Mouse (Mus musculus) limb, embryonic 15.5 days (tissue): ENCODE results near the gene Gosr2. TPM values are rescaled to one million over a fixed set of nuclear protein-coding genes. Genes with fewer than 3 reads are reported as not detected.
"Not testable (repeated sequence)": the region's sequence is repeated elsewhere in the genome, so short reads cannot be mapped to it uniquely, and the experiment has no call there.

ENCODE experiments used
- ATAC-seq: fragments of 200-750 bp; cut with Nextera tagmentation; 2 replicates; pipeline ENCODE4 v1.8.0; 2017; ENCODE audit warnings: low read depth, moderate TSS enrichment; ENCODE audit not compliant: insufficient number of reproducible peaks, low FRiP score, low TSS enrichment
- H3K27ac ChIP-seq: fragments of 300-500 bp; sonication (generic); 2 replicates; pipeline ENCODE4 v1.5.1; 2015; ENCODE audit warnings: moderate library complexity, mild to moderate bottlenecking, inconsistent platforms
- H3K27me3 ChIP-seq: fragments of 300-500 bp; sonication (generic); 2 replicates; pipeline ENCODE4 v1.6.1; 2015; ENCODE audit warnings: inconsistent platforms
- H3K36me3 ChIP-seq: fragments of 300-500 bp; sonication (generic); 2 replicates; pipeline ENCODE4 v1.6.1; 2015; ENCODE audit warnings: inconsistent platforms
- H3K4me1 ChIP-seq: fragments of 300-500 bp; sonication (generic); 2 replicates; pipeline ENCODE4 v1.6.1; 2015; ENCODE audit warnings: inconsistent platforms
- H3K4me2 ChIP-seq: fragments of 300-500 bp; sonication (generic); 2 replicates; pipeline ENCODE4 v1.6.1; 2015; ENCODE audit warnings: mild to moderate bottlenecking, inconsistent platforms
- H3K4me3 ChIP-seq: fragments of 300-500 bp; sonication (generic); 2 replicates; pipeline ENCODE4 v1.5.1; 2015; ENCODE audit warnings: mild to moderate bottlenecking, inconsistent platforms
- H3K9ac ChIP-seq: fragments of 300-500 bp; sonication (generic); 2 replicates; pipeline ENCODE4 v1.6.1; 2015; ENCODE audit warnings: inconsistent platforms
- H3K9me3 ChIP-seq: fragments of 300-500 bp; sonication (generic); 2 replicates; pipeline ENCODE4 v1.6.1; 2016; ENCODE audit warnings: inconsistent platforms
- WGBS: fragments of 180-500 bp; shearing (Covaris S2); methylation state at CpG from one replicate; pipeline ENCODE4 v1.1.7; 2015; 5-methylcytosine and 5-hydroxymethylcytosine counted together
- polyA plus RNA-seq: library from polyadenylated mRNA; unstranded; fragments of >200 nt; fragmentation: Nextera tagmentation; extraction: Ambion mirVana; gene quantifications from 2 replicates; pipeline ENCODE4 v1.2.1, GENCODE M21; 2015

Gene Gosr2
- polyA plus RNA-seq, 1 experiment from 2014 or later, result 101 TPM

DNA sequence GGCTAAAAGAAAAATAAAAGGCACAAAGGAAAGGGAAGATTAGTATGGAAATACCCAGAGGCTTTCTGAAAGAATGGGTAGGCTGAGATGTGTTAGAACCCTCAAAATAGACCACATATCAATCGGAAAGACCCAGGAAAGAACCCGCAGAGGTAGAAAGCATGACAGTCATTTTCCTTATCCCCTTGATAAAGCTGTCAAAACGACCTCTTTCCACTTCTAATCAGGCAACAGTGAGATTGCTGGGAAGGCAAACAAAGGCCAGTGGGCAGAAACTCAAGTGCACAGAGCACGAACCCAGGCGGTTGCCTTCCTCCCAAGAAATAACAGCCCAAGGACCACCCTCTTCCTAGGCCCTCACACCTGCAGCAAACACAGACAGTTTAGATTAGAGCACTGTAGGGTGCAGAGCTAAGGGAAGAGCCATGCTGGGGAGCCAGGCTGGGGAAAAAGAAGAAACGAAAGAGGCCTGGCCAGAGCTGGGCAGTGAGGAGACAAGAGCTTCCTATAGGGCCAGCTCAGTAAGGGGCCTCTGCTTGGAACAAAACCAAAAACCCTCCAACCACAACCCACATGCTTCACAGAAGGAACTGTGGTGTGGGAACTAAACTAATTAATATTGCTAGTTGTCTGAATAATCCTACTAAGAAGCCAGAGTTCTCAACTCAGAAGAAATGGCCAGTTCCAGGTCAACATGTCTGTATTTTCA is 9.3 kb downstream of the Gosr2 start:
- no peaks in the 10 kb centered on the region for H3K27me3 ChIP-seq
- H3K4me1 ChIP-seq, result no peaks in the 10 kb centered on the region
- ATAC-seq, result no peak
- peaks cover 59% of the 10 kb centered on the region for H3K36me3 ChIP-seq
- H3K9me3 ChIP-seq, result no peaks in the 10 kb centered on the region
- WGBS, result 67% methylated on average over 6 of the region's 6 CpGs
- no peak overlapping the region for H3K4me3 ChIP-seq
- H3K9ac ChIP-seq, result no peak overlapping the region
- no peak overlapping the region for H3K27ac ChIP-seq
- no peak overlapping the region for H3K4me2 ChIP-seq

DNA sequence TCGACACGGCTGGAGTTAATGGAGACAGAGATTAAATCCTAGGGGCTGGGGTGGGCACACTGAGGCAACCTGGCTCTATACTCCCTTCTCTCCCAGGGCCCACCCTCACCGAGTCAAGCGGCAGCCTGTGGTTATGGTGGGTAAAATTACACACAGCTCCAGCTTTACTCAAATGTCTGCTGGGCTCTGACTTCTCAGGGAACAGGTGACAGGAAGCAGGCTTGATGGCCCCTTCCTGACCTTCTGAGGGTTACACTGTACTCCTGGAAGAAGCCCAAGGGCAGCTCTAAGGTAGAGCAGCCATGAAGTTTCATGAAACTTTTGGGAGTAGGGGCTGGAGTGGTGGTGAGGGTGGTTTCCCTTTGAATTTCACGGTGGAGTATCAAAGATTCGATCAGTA is 11.0 kb downstream of the Gosr2 start:
- WGBS, result 75% methylated on average over 6 of the region's 6 CpGs
- H3K4me3 ChIP-seq, result no peak overlapping the region

DNA sequence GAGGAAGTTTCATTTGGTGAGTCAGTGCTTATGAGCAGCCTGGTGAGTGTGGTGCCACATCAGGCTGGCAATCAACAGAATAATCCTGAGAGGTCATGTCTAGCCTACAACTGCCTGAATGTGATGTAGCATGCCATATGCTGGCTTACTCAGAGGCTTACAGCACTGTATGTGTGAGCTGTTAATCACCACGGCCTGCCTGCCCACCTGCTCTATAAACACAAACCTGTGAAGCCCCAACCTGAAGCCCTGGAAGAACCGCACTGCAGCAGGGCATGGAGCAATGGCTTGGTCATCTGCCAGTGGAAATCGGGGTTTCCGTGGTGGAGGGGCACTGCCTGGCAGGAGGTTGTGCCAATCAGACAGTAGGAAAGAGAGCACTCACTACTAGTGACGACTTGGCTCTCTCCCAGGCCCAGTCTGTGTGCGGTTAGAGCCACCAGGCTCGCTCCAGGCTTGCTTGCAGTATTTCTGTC is 12.4 kb downstream of the Gosr2 start:
- H3K4me3 ChIP-seq, result no peak overlapping the region
- no peak overlapping the region for H3K27ac ChIP-seq
- no peak overlapping the region for H3K4me2 ChIP-seq
- no peak overlapping the region for H3K9ac ChIP-seq
- H3K9me3 ChIP-seq, result no peaks in the 10 kb centered on the region
- 85% methylated on average over 7 of the region's 7 CpGs for WGBS
- H3K36me3 ChIP-seq, result peaks cover 89% of the 10 kb centered on the region
- H3K27me3 ChIP-seq, result no peaks in the 10 kb centered on the region
- peak; percentile 35; the same call in 1 of the 2 replicates for ATAC-seq
- no peaks in the 10 kb centered on the region for H3K4me1 ChIP-seq

More for the DNA sequence above, 11.0 kb downstream of the Gosr2 start:
- Histone ChIP-seq H3K4me2 (no peak overlapping the region), H3K36me3 (peaks cover 76% of the 10 kb centered on the region), H3K4me1 (no peaks in the 10 kb centered on the region), H3K27me3 (no peaks in the 10 kb centered on the region), H3K9ac (no peak overlapping the region), H3K9me3 (no peaks in the 10 kb centered on the region), H3K27ac (no peak overlapping the region)
- ATAC-seq, result no peak

DNA sequence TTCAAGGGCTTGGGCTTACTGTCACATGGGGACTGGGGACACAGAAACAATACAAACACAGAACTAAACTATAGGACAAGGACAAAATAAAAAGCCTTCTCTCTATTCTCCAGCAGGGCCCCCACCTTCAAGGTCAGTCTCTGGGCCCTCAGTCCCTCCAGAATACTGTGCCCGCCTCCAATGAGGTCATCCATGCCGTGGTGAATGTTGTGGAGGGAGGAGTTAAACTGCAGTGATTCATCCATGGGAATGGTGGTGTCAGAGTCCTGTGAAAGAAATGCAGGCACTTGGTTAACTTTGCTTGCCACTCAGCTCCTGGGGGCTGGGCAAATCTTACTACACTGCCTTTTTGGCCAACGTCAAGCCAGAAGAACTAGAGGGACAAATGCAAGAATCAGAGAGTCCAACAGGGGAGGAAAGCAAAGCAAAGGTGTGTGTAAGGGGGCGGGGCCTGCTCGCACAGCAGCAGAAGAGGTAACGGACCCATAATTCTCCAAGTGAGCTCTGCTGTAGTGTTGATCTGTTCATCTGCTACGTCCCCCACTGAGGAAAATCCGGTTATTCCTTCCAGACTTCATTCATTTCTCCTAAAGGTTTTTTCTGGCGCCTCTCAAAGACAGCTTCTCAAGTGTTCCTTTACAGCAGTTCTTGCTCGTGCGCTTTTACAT is 13.9 kb downstream of the Gosr2 start:
- Histone ChIP-seq H3K36me3 (peaks cover 91% of the 10 kb centered on the region), H3K4me3 (no peak overlapping the region), H3K4me1 (no peaks in the 10 kb centered on the region), H3K9ac (no peak overlapping the region), H3K27me3 (no peaks in the 10 kb centered on the region), H3K9me3 (no peaks in the 10 kb centered on the region), H3K4me2 (no peak overlapping the region), H3K27ac (no peak overlapping the region)
- WGBS, result 87% methylated on average over 11 of the region's 11 CpGs
- no peak for ATAC-seq

DNA sequence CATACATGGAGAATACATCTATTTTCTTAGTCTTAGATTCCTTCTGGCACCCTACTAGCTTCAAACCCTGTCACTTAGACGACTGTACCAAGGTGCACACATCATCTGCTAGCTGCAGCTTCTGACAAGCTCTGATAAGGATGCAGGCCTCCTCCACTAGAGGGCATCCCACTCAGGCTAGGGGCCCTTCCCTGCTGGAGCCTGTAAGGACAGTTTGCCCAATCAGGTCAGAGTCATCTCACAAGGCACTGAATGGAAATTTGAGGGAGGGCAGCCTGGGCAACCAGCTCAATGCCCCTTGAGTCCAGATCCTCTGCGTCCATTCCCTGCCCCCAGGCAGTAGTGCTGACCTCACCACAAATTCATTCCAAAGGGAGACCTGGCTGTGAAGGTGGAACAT is 20.7 kb downstream of the Gosr2 start:
- peaks cover 61% of the 10 kb centered on the region for H3K36me3 ChIP-seq

DNA sequence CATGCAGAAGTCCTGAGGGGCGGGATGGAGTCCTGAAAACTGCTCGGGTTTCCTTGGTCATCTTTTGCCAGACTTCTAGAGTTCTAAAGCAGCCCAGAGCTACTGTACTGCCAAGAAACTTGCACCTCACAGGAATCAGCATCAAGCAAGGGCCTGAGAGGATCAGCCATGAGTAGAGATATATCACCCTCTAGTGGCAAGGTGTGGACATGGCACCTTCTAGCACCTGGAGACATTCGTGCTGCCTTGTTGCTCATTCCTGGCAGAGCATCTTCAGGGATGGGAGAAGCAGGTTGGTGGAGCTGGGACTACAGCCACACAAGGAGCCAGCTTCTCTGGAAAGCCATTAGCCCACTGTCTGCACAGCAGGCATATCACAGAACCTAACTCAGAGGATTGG is 22.1 kb downstream of the Gosr2 start:
- Histone ChIP-seq H3K4me3 (no peak overlapping the region), H3K36me3 (peaks cover 46% of the 10 kb centered on the region), H3K4me2 (no peak overlapping the region)

More for the DNA sequence above, 20.7 kb downstream of the Gosr2 start:
- not testable (repeated sequence) for H3K27ac ChIP-seq, H3K4me1 ChIP-seq, H3K9me3 ChIP-seq, H3K27me3 ChIP-seq, H3K4me3 ChIP-seq, H3K9ac ChIP-seq, H3K4me2 ChIP-seq, ATAC-seq
- 41% methylated on average over 2 of the region's 2 CpGs for WGBS

DNA sequence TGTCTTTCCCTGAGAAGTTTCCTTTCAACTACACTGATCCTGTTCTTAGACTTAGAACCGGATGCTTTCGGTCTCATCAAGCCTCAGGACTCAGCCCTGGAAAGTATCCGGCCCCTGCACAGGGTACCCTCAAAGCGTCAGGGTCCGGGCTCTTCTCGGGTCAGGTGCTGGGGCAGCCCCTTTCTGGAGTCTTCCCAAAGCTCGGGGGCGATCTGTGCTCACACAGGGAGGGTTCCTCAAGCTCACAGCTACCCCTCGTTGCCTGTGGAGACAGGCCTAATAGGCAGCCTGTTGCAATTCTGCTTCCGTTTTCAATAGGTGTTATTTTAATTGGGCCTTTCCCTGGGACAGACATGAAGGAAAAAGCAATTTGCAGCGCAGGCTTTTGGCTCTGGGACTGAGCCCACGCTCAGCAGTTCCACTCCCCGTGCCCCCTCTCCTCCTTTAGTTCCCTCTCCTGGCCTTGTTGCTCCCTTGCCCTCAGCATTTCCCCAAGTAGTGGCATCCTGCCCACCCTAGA is 30.7 kb downstream of the Gosr2 start:
- no peaks in the 10 kb centered on the region for H3K9me3 ChIP-seq
- H3K4me2 ChIP-seq, result no peak overlapping the region
- no peak for ATAC-seq
- no peaks in the 10 kb centered on the region for H3K27me3 ChIP-seq
- H3K36me3 ChIP-seq, result no peaks in the 10 kb centered on the region
- peaks cover 17% of the 10 kb centered on the region; the same call in 1 of the 2 replicates for H3K4me1 ChIP-seq
- H3K27ac ChIP-seq, result no peak overlapping the region
- WGBS, result 38% methylated on average over 13 of the region's 13 CpGs
- no peak overlapping the region for H3K9ac ChIP-seq
- no peak overlapping the region for H3K4me3 ChIP-seq

More for the DNA sequence above, 22.1 kb downstream of the Gosr2 start:
- H3K9me3 ChIP-seq, result no peaks in the 10 kb centered on the region
- no peak overlapping the region for H3K9ac ChIP-seq
- no peaks in the 10 kb centered on the region for H3K4me1 ChIP-seq
- WGBS, result 42% methylated on average over 3 of the region's 3 CpGs
- no peaks in the 10 kb centered on the region for H3K27me3 ChIP-seq
- H3K27ac ChIP-seq, result no peak overlapping the region
- ATAC-seq, result no peak

DNA sequence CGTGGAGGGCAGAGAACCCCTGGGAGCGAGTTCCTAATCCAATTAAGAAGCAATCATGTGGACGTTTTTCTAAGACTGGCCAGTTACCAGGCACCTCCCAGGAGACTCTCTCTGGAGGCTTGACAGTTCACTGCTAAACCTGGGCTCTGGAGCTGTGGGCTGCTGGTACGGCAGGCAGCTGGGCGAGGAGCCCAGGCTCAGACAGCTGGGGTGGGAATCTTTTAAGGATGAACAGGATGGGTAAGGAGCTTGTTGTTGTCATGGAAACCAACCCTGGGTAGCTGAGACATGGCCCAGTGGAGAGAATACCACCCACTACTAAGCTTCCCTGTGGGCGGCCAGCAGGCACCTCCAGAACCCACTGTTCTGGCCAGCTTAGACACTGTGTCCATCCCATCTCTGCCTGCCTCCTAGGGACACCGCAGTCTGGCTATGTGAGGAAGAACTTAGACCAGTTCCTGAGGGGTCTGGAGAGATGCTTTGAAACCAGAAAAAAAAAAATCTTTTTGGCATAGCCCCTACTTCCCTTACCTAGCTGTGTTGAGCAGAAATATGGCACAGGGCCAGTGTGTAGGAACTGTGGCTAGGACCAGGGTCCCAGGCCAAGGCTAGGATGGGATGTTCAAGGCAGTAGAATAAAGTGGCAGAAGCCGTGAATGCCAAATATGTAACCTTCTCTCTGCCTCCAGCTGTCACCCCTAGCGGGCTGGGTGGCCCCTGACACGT is 31.4 kb downstream of the Gosr2 start:
- WGBS, result 31% methylated on average over 10 of the region's 10 CpGs

DNA sequence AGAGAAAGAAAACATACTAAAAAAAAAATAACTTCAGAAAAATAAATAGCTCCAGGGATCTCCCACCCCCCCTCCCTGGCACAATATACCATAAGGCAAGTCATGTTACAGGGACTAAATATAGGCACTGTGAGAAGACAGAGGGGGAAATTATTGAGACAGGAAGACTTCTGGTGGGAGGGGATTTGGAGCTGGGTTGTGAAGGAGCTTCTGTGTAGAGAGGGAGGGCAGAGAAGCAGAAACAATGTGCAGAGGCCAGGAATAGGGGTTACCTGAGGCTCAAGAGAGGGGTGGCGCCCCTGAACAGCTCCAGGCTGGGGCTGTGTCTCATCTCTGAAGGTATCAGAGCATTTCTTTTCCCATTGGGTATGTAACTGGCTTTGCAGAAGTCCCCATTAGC is 32.0 kb downstream of the Gosr2 start:
- Histone ChIP-seq H3K27me3 (no peaks in the 10 kb centered on the region), H3K4me1 (peaks cover 17% of the 10 kb centered on the region; the same call in 1 of the 2 replicates), H3K9me3 (no peaks in the 10 kb centered on the region), H3K36me3 (no peaks in the 10 kb centered on the region), H3K4me3 (no peak overlapping the region), H3K27ac (no peak overlapping the region), H3K4me2 (no peak overlapping the region), H3K9ac (no peak overlapping the region)
- ATAC-seq, result no peak
- 61% methylated on average over 1 of the region's 1 CpGs for WGBS

More for the DNA sequence above, 31.4 kb downstream of the Gosr2 start:
- Histone ChIP-seq H3K4me1 (peaks cover 17% of the 10 kb centered on the region; the same call in 1 of the 2 replicates), H3K4me3 (no peak overlapping the region), H3K4me2 (no peak overlapping the region), H3K27ac (no peak overlapping the region), H3K9me3 (no peaks in the 10 kb centered on the region), H3K36me3 (no peaks in the 10 kb centered on the region), H3K27me3 (no peaks in the 10 kb centered on the region), H3K9ac (no peak overlapping the region)
- no peak for ATAC-seq

DNA sequence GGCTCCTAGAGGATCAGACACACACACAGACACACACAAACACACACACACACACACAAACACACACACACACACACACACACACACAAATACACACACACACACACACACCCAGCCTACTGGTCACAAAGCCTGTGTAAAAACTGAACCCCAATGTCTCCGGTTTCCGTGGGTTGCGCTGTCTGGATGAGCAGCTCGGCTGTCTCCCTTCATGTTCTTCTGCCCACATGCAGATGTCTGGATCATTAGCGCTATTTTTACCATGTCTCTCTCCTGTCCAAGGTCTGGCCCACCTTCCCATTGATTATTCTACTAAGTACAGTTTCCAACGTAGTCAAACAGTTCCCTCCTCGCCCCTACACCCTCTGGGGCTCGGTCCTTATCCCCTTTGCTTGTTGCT is 34.6 kb downstream of the Gosr2 start:
- H3K4me1 ChIP-seq, result peaks cover 17% of the 10 kb centered on the region; the same call in 1 of the 2 replicates
- no peak overlapping the region for H3K27ac ChIP-seq
- no peak overlapping the region for H3K4me3 ChIP-seq
- peaks cover 5% of the 10 kb centered on the region; the same call in 1 of the 2 replicates for H3K27me3 ChIP-seq
- no peak for ATAC-seq
- H3K36me3 ChIP-seq, result no peaks in the 10 kb centered on the region
- H3K9me3 ChIP-seq, result no peaks in the 10 kb centered on the region
- H3K4me2 ChIP-seq, result no peak overlapping the region
- H3K9ac ChIP-seq, result no peak overlapping the region
- 80% methylated on average over 8 of the region's 8 CpGs for WGBS

DNA sequence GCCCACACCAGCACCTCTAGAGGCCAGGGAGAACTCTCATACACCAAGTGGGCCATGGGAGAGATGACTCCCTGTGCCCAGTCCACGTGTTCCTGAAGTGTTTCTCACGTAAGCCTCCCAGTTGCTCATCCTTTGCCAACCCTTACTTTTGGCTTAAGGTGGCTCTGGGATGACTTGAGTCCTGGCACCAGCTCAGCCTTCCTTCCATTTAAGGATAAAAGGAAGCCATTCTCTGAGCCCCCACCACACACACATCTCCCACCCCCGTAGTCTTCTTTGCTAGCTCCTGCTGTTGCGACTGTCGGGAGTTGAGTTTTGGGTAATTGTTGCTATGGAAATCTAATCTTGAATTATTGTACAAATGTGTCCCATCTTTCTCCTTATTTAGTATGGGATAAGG is 35.2 kb downstream of the Gosr2 start:
- WGBS, result 75% methylated on average over 5 of the region's 5 CpGs
- no peaks in the 10 kb centered on the region for H3K36me3 ChIP-seq

More for the DNA sequence above, 35.2 kb downstream of the Gosr2 start:
- Histone ChIP-seq H3K4me1 (peaks cover 17% of the 10 kb centered on the region; the same call in 1 of the 2 replicates), H3K9ac (no peak overlapping the region), H3K4me3 (no peak overlapping the region), H3K9me3 (no peaks in the 10 kb centered on the region), H3K4me2 (no peak overlapping the region), H3K27me3 (peaks cover 7% of the 10 kb centered on the region; the same call in 1 of the 2 replicates), H3K27ac (no peak overlapping the region)
- ATAC-seq, result no peak
